Mouse (Mus musculus): ENCODE data around the gene Atp8b4. TPM values are rescaled to one million over a fixed set of nuclear protein-coding genes. Genes with fewer than 3 reads are reported as not detected.

Atp8b4 gene
- polyA plus RNA-seq, 1 experiment from 2014 or later: 2.1 TPM

DNA sequence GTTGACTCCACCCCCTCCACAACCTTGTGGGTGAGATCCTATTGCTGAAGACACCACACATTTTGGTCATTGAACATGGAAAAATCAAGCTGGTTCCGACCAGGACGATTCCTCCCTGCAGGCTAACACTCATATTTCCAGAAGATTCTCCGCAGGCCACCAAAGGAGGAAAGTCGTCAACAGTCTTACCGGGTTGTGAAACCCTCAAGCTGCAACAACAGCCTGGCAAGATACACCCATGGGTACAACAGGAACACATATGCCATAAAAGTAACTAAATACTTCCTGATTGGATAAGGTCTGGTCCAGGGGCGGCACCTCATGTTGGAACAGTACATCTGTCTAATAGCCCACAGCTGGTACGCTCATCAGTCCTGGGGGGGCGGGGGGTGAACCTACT, 159.0 kb downstream of the Atp8b4 start:
- ATAC-seq (replicated peaks; ENCODE audit: insufficient number of reproducible peaks, low FRiP score, low TSS enrichment, low read depth): no peak
- no peak for DNase-seq (ENCODE audit: low spot score)
- Histone ChIP-seq H3K4me3 (ENCODE audit: low read depth, low read length) (no peak overlapping the region), H3K27me3 (ENCODE audit: control insufficient read depth, insufficient read depth, low read length) (no peaks in the 10 kb centered on the region), H3K9me3 (replicated peaks; ENCODE audit: control insufficient read depth, low read length) (no peaks in the 10 kb centered on the region), H3K27ac (replicated peaks; ENCODE audit: low read depth, low read length) (no peak overlapping the region), H3K4me1 (ENCODE audit: control insufficient read depth, insufficient read depth, low read length) (no peaks in the 10 kb centered on the region), H3K4me2 (ENCODE audit: low read depth, low read length) (no peak overlapping the region), H3K36me3 (replicated peaks; ENCODE audit: control insufficient read depth, insufficient read depth, low read depth, low read length) (no peaks in the 10 kb centered on the region), H3K9ac (replicated peaks; ENCODE audit: low read length) (no peak overlapping the region)
- WGBS: 92% methylated on average over 8 of the region's 8 CpGs

DNA sequence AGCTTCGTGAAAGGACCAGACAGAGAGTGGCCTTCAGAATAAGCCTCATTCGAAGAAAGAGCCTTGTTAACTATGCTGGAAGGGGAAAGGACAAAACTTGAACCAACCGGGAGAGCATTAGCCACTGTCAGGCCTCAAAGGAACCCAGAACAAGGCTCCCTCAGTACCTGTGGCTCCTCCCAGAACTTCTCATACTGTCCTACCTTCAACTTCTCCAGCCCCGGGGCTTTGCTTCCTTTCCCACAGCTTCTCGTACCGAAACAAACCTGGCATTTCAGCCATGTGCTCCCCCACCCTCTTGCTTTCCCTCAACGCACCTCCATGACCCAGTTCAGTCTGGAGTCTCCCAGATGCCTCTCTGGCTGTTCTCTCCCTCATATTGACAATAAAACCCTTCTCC, 160.3 kb downstream of the Atp8b4 start:
- no peak overlapping the region for H3K4me3 ChIP-seq (ENCODE audit: low read depth, low read length)

DNA sequence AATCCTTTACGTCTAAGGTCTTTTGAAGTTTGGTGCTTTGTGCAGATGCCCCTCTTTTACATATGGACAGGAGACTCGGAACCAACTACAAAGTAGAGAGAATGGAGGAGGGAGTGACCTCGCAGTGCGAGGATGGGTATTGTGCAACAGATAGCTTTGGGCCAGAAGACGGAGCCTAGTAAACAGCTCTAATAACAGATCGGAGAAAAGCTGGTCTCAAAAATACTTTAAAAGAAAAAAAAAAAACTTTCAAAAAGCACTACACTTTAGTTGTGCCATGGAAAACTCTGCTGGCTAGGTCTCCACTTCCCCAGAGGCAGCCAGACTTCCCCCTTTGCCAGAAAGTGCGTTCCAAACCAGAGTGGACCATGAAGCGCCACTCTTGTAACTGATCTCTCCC, 161.0 kb downstream of the Atp8b4 start:
- no peaks in the 10 kb centered on the region for H3K9me3 ChIP-seq (replicated peaks; ENCODE audit: control insufficient read depth, low read length)
- WGBS: 80% methylated on average over 8 of the region's 8 CpGs

More for the DNA sequence above, 160.3 kb downstream of the Atp8b4 start:
- no peak overlapping the region for H3K4me2 ChIP-seq (ENCODE audit: low read depth, low read length)
- DNase-seq (ENCODE audit: low spot score): no peak
- H3K27ac ChIP-seq (replicated peaks; ENCODE audit: low read depth, low read length): no peak overlapping the region
- no peaks in the 10 kb centered on the region for H3K9me3 ChIP-seq (replicated peaks; ENCODE audit: control insufficient read depth, low read length)
- no peaks in the 10 kb centered on the region for H3K27me3 ChIP-seq (ENCODE audit: control insufficient read depth, insufficient read depth, low read length)
- no peak for ATAC-seq (replicated peaks; ENCODE audit: insufficient number of reproducible peaks, low FRiP score, low TSS enrichment, low read depth)
- no peaks in the 10 kb centered on the region for H3K36me3 ChIP-seq (replicated peaks; ENCODE audit: control insufficient read depth, insufficient read depth, low read depth, low read length)
- 58% methylated on average over 7 of the region's 7 CpGs for WGBS
- no peak overlapping the region for H3K9ac ChIP-seq (replicated peaks; ENCODE audit: low read length)
- no peaks in the 10 kb centered on the region for H3K4me1 ChIP-seq (ENCODE audit: control insufficient read depth, insufficient read depth, low read length)

DNA sequence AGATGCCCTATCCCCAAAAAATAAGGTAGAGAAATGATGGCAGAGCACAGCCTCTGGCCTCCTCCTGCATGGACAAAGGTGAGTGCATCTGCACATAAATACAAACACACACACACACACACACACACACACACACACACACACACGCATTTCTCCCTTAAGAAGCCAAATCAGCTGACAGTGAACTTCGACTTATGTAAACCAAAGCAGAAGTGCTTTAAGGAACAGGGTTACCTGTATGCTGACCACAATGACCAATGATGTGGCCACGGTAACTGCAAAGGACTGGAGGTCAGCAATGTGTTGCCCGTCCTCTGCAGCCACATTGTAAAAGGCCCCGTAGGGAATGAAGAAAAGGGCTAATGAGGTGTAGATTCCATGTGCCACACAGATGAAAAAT, 163.3 kb downstream of the Atp8b4 start:
- Histone ChIP-seq H3K4me3 (ENCODE audit: low read depth, low read length) (no peak overlapping the region), H3K27ac (replicated peaks; ENCODE audit: low read depth, low read length) (no peak overlapping the region), H3K27me3 (ENCODE audit: control insufficient read depth, insufficient read depth, low read length) (no peaks in the 10 kb centered on the region), H3K4me2 (ENCODE audit: low read depth, low read length) (no peak overlapping the region), H3K4me1 (ENCODE audit: control insufficient read depth, insufficient read depth, low read length) (no peaks in the 10 kb centered on the region), H3K9me3 (replicated peaks; ENCODE audit: control insufficient read depth, low read length) (no peaks in the 10 kb centered on the region), H3K36me3 (replicated peaks; ENCODE audit: control insufficient read depth, insufficient read depth, low read depth, low read length) (no peaks in the 10 kb centered on the region), H3K9ac (replicated peaks; ENCODE audit: low read length) (no peak overlapping the region)
- ATAC-seq (replicated peaks; ENCODE audit: insufficient number of reproducible peaks, low FRiP score, low TSS enrichment, low read depth) (no peak), DNase-seq (ENCODE audit: low spot score) (no peak)
- 86% methylated on average over 5 of the region's 5 CpGs for WGBS

More for the DNA sequence above, 161.0 kb downstream of the Atp8b4 start:
- Histone ChIP-seq H3K27me3 (ENCODE audit: control insufficient read depth, insufficient read depth, low read length) (no peaks in the 10 kb centered on the region), H3K27ac (replicated peaks; ENCODE audit: low read depth, low read length) (no peak overlapping the region), H3K4me1 (ENCODE audit: control insufficient read depth, insufficient read depth, low read length) (no peaks in the 10 kb centered on the region), H3K9ac (replicated peaks; ENCODE audit: low read length) (no peak overlapping the region), H3K4me2 (ENCODE audit: low read depth, low read length) (no peak overlapping the region), H3K36me3 (replicated peaks; ENCODE audit: control insufficient read depth, insufficient read depth, low read depth, low read length) (no peaks in the 10 kb centered on the region), H3K4me3 (ENCODE audit: low read depth, low read length) (no peak overlapping the region)
- no peak for ATAC-seq (replicated peaks; ENCODE audit: insufficient number of reproducible peaks, low FRiP score, low TSS enrichment, low read depth)
- no peak for DNase-seq (ENCODE audit: low spot score)

DNA sequence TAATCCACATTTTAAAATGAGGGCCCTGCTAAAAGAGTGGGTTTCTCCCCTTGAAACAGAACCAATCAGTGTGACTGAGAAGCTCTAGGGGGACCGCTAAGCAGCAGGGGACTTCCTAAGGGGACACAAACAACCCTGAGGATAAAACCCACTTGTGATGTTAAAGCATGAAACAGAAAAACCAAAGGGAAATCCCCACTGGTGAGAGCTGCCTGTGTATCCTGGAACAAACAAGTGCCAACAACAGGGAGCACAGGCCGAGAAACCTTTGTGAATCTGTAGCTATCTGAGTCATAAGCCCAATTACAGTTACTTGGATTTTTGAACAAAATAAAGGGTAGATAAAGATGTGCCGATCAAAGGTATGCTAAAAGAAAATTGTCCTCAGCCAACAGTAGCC, 168.7 kb downstream of the Atp8b4 start:
- H3K36me3 ChIP-seq (replicated peaks; ENCODE audit: control insufficient read depth, insufficient read depth, low read depth, low read length): no peaks in the 10 kb centered on the region
- H3K9ac ChIP-seq (replicated peaks; ENCODE audit: low read length): no peak overlapping the region
- H3K4me2 ChIP-seq (ENCODE audit: low read depth, low read length): no peak overlapping the region
- DNase-seq (ENCODE audit: low spot score) (no peak), ATAC-seq (replicated peaks; ENCODE audit: insufficient number of reproducible peaks, low FRiP score, low TSS enrichment, low read depth) (no peak)
- H3K27me3 ChIP-seq (ENCODE audit: control insufficient read depth, insufficient read depth, low read length): no peaks in the 10 kb centered on the region
- no peaks in the 10 kb centered on the region for H3K4me1 ChIP-seq (ENCODE audit: control insufficient read depth, insufficient read depth, low read length)
- no peaks in the 10 kb centered on the region for H3K9me3 ChIP-seq (replicated peaks; ENCODE audit: control insufficient read depth, low read length)
- no peak overlapping the region for H3K4me3 ChIP-seq (ENCODE audit: low read depth, low read length)
- 84% methylated on average over 3 of the region's 3 CpGs for WGBS
- H3K27ac ChIP-seq (replicated peaks; ENCODE audit: low read depth, low read length): no peak overlapping the region

DNA sequence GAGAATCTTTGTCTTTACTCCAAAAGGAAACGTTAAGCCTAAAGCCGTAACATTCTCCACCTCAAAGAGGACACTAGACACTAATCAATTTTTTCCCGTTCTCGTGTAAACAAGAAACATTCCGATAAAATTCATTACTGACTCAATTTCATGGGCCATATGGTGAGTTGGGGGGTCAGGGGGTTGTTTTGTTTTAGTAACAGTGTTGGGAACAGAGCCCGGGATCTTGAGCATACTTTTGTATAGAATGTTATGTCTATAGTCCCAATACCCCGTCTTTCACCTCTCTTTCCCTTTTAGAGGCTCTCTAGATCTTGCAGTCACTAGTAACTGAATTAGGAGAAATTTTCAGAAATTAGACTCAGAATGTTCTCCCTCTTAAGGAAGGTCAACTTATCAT, 177.3 kb downstream of the Atp8b4 start:
- no peak for ATAC-seq (replicated peaks; ENCODE audit: insufficient number of reproducible peaks, low FRiP score, low TSS enrichment, low read depth)

DNA sequence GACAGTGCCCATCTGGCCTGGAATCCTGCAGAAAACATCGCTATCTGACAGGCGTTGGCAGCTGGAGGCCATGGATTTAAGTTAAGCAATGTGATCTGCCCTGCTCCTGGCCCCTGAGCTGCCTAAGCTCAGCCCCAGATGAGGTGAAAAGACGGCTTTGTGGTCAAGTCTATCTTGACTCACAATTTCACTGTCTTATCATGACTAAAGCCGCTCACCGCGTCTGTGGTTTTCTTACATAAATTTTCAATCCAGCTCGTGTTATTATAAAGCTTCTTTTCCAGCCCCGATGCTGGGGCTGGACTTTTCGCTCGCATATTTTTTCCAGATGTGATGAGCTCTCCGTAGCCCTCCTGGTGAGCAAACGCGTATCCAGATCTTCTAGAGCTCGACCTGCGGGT, 177.8 kb downstream of the Atp8b4 start:
- no peaks in the 10 kb centered on the region for H3K4me1 ChIP-seq (ENCODE audit: control insufficient read depth, insufficient read depth, low read length)
- WGBS: 75% methylated on average over 15 of the region's 15 CpGs
- H3K4me2 ChIP-seq (ENCODE audit: low read depth, low read length): no peak overlapping the region
- no peak overlapping the region for H3K4me3 ChIP-seq (ENCODE audit: low read depth, low read length)
- no peaks in the 10 kb centered on the region for H3K9me3 ChIP-seq (replicated peaks; ENCODE audit: control insufficient read depth, low read length)
- no peak overlapping the region for H3K9ac ChIP-seq (replicated peaks; ENCODE audit: low read length)
- no peak overlapping the region for H3K27ac ChIP-seq (replicated peaks; ENCODE audit: low read depth, low read length)
- no peaks in the 10 kb centered on the region for H3K27me3 ChIP-seq (ENCODE audit: control insufficient read depth, insufficient read depth, low read length)
- ATAC-seq (replicated peaks; ENCODE audit: insufficient number of reproducible peaks, low FRiP score, low TSS enrichment, low read depth): no peak
- no peaks in the 10 kb centered on the region for H3K36me3 ChIP-seq (replicated peaks; ENCODE audit: control insufficient read depth, insufficient read depth, low read depth, low read length)
- no peak for DNase-seq (ENCODE audit: low spot score)

More for the DNA sequence above, 177.3 kb downstream of the Atp8b4 start:
- WGBS: 84% methylated on average over 7 of the region's 7 CpGs
- no peaks in the 10 kb centered on the region for H3K27me3 ChIP-seq (ENCODE audit: control insufficient read depth, insufficient read depth, low read length)
- DNase-seq (ENCODE audit: low spot score): no peak
- H3K9me3 ChIP-seq (replicated peaks; ENCODE audit: control insufficient read depth, low read length): no peaks in the 10 kb centered on the region
- no peak overlapping the region for H3K4me3 ChIP-seq (ENCODE audit: low read depth, low read length)
- no peaks in the 10 kb centered on the region for H3K4me1 ChIP-seq (ENCODE audit: control insufficient read depth, insufficient read depth, low read length)
- no peak overlapping the region for H3K9ac ChIP-seq (replicated peaks; ENCODE audit: low read length)
- no peak overlapping the region for H3K27ac ChIP-seq (replicated peaks; ENCODE audit: low read depth, low read length)
- H3K4me2 ChIP-seq (ENCODE audit: low read depth, low read length): no peak overlapping the region
- H3K36me3 ChIP-seq (replicated peaks; ENCODE audit: control insufficient read depth, insufficient read depth, low read depth, low read length): no peaks in the 10 kb centered on the region

DNA sequence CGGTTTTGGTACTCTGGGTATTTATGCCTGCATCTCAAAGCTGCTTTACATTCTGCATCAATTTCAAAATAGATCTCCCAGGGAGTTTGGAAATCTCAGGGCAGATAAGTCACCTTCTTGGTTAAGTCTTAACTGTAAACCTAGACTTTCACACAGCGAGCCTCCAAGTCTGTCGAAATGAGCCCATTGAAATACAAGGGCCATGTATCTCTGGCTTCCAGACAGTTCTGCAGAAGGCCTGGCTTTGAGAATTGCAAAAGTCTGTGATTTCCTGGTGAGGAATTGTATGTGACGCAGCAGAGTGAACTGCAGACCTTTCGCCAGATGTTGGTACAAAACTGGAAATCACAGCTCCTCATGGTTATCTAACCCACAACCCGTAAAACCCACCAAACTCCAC, 182.4 kb downstream of the Atp8b4 start:
- H3K27ac ChIP-seq (replicated peaks; ENCODE audit: low read depth, low read length): no peak overlapping the region
- H3K9ac ChIP-seq (replicated peaks; ENCODE audit: low read length): no peak overlapping the region
- 82% methylated on average over 6 of the region's 6 CpGs for WGBS
- H3K36me3 ChIP-seq (replicated peaks; ENCODE audit: control insufficient read depth, insufficient read depth, low read depth, low read length): no peaks in the 10 kb centered on the region
- H3K27me3 ChIP-seq (ENCODE audit: control insufficient read depth, insufficient read depth, low read length): no peaks in the 10 kb centered on the region
- ATAC-seq (replicated peaks; ENCODE audit: insufficient number of reproducible peaks, low FRiP score, low TSS enrichment, low read depth) (no peak), DNase-seq (ENCODE audit: low spot score) (no peak)
- no peaks in the 10 kb centered on the region for H3K9me3 ChIP-seq (replicated peaks; ENCODE audit: control insufficient read depth, low read length)
- H3K4me2 ChIP-seq (ENCODE audit: low read depth, low read length): no peak overlapping the region
- no peak overlapping the region for H3K4me3 ChIP-seq (ENCODE audit: low read depth, low read length)
- H3K4me1 ChIP-seq (ENCODE audit: control insufficient read depth, insufficient read depth, low read length): no peaks in the 10 kb centered on the region
